Mouse (Mus musculus): ENCODE data around the gene Arid1b.

DNA sequence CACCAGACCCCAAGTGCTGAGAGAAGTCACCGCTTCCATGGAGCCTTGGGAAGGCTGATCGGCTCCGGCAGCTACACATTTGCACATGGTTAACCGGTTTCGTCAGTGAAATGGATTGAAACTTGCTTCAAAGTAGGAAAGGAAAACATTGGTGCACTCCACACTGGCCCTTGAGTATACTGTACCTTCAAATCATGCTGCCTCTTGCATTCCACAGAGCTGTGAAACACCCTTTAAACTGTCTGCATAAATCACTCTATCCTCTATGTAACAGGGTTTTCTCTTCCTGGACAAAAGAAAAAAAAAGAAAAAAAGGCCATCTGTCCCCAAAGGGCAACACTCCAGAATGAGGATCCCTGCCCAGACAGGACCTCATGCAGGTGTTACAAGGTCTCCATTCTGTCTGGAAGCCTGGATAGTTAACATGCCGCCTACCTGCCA is 48.8 kb upstream of the Arid1b start:
- TF ChIP-seq HCFC1 (IDR thresholded peaks at IDR 0.05; ENCODE audit: borderline replicate concordance, insufficient read depth, low read length) (no peak), ZC3H11A (IDR thresholded peaks at IDR 0.05; ENCODE audit: borderline replicate concordance, low read depth, low read length) (no peak), CHD2 (IDR thresholded peaks at IDR 0.05; ENCODE audit: low read depth, low read length) (no peak), ZNF384 (IDR thresholded peaks at IDR 0.05; ENCODE audit: low read depth, low read length) (no peak), MAFK (IDR thresholded peaks at IDR 0.05; ENCODE audit: insufficient read depth, low read depth, low read length) (no peak)

Measured in ES-E14 (cell line).